Comparison of ENCODE assay signal across 10 mouse cellular contexts in genomic region chr16:97431328-97431727, GRCm38 (mm10). TPM values are rescaled to one million over a fixed set of nuclear protein-coding genes. Genes with fewer than 3 reads are reported as not detected.
DNase-seq lines count a peak whose midpoint lies in the region; ATAC-seq and TF ChIP-seq lines count a peak whose summit lies in the region.
"Had no signal": no experiment of that assay in that cellular context is flagged by ENCODE, and none has a peak within 500 bp of the region (broad histone marks: within the 10 kb centered on the region; RNA-seq: fewer than 3 reads in every experiment).

No protein-coding gene starts in this region.

- no peak for ATAC-seq in cerebellum, adult (ENCODE audit: insufficient number of reproducible peaks, low FRiP score, low TSS enrichment)

- H3K4me3 ChIP-seq in left cerebral cortex, adult 2 months = no peak overlapping the region
- H3K4me3 ChIP-seq: heart, embryonic 15.5 days; liver, embryonic 15.5 days had no signal

- H3K27ac ChIP-seq in left cerebral cortex, adult 2 months = peak overlapping the region; percentile 46
- H3K27ac ChIP-seq: heart, embryonic 15.5 days; liver, embryonic 15.5 days had no signal

- intact Hi-C loops in left cerebral cortex, adult 2 months (cut with DNase I) = loop anchor here (2.0 to 5.0 kb wide), 2 partner anchors 75 to 104 kb away; partner anchors contain the start of gene Bace2

- DNase-seq in cerebellum, postnatal 36 days = peak; percentile 26 to 41
- DNase-seq in cerebellum, adult 9-10 months = no peak
- DNase-seq in 416B (ENCODE audit: low read depth) = peak; percentile 98
- DNase-seq in gastrocnemius, adult 18-20 months (ENCODE audit: low spot score) = peak; percentile 46
- peak; percentile 28 to 38 for DNase-seq in left cerebral cortex, adult 2 months (ENCODE audit: extremely low spot score in 1 of 2, low spot score in 2 of 2)
- no peak for DNase-seq in thymus, adult 18-20 months
- no peak for DNase-seq in retina, embryonic 14.5 days (ENCODE audit: low spot score)

- no peak for TF ChIP-seq CTCF in left cerebral cortex, adult 2 months (IDR thresholded peaks at IDR 0.05)

RNA-seq across cellular contexts. Expression of gene Mx1, which starts 31.4 kb away (rescaled TPM):
- total RNA-seq in gastrocnemius, adult 18-20 months (2021) = under 1 TPM; 0.23 to 0.88 TPM
- under 1 TPM; 0.36 to 0.70 TPM for total RNA-seq in left cerebral cortex, adult 2 months (2021)

Comparison
In these comparisons a context has a peak if more than half of its experiments do, and no peak if none do; other contexts are left out.
1. DNase-seq: peak in cerebellum, postnatal 36 days (2 of 2), 416B (single experiment), gastrocnemius, adult 18-20 months (single experiment) and left cerebral cortex, adult 2 months (2 of 2); none in cerebellum, adult 9-10 months (single experiment), thymus, adult 18-20 months (0 of 2) and retina, embryonic 14.5 days (single experiment).